In the genomic region with DNA sequence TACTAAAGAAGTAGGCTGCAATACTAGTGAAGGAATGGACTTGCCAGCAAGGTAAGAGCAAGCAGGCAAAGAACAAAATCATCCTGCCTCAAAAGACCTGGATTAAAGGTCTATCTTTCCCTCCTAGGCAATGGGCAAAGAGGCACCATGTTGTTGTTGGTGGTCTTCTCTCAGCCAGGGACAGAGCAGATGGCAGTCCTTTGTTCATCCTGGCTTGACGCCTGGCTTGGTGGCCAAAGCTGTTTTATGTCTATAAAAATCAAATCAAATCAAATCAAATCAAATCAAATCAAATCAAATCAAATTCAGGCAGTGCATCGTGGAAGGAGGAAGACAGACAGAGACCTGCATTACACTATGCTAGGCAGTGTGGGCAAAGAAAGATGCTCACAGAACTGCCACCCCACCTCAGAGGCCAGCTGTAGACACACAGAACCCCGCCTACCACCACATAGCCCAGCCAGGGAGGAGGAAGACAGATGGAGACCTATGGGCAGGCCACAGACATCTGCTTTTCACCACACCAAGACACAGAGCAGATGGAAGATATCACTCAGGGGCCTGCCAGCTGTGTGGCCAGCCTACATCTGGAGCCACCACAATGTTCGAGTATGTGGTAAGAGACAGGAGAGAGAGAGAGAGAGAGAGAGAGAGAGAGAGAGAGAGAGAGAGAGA, we compare ENCODE assay signal across 16 mouse cellular contexts. TPM values are rescaled to one million over a fixed set of nuclear protein-coding genes. Genes with fewer than 3 reads are reported as not detected.
"Had no signal": no experiment of that assay in that cellular context is flagged by ENCODE, and none has a peak within 500 bp of the region (broad histone marks: within the 10 kb centered on the region; RNA-seq: fewer than 3 reads in every experiment).

No protein-coding gene starts in this region.

RNA-seq across cellular contexts. Expression of a gene that starts 11.1 kb away (rescaled TPM):
- total RNA-seq: layer of hippocampus, adult 8-10 months; layer of hippocampus, postnatal 14 days; left cerebral cortex, postnatal 14 days; liver, adult 2 months had no signal
- polyA plus RNA-seq: kidney, embryonic 15.5 days; limb, embryonic 10.5 days; limb, embryonic 13.5 days; liver, adult 2 months; liver, embryonic 13.5 days; liver, embryonic 16.5 days; lung, adult 2 months; midbrain, embryonic 13.5 days; neural tube, embryonic 11.5 days; stomach, embryonic 14.5 days; stomach, postnatal 0 days had no signal

RNA-seq across cellular contexts. Expression of a gene that starts 24.7 kb away (rescaled TPM):
- total RNA-seq: liver, adult 2 months had no signal
- polyA plus RNA-seq: kidney, embryonic 15.5 days; liver, adult 2 months; liver, embryonic 13.5 days; liver, embryonic 16.5 days; lung, adult 2 months; midbrain, embryonic 10.5 days; stomach, embryonic 14.5 days; stomach, postnatal 0 days; thymus, adult 2 months had no signal

RNA-seq across cellular contexts. Expression of a gene that starts 42.6 kb away (rescaled TPM):
- total RNA-seq: liver, adult 2 months had no signal
- polyA plus RNA-seq: kidney, embryonic 15.5 days; liver, adult 2 months; liver, embryonic 13.5 days; liver, embryonic 16.5 days; lung, adult 2 months; midbrain, embryonic 10.5 days; stomach, embryonic 14.5 days; stomach, postnatal 0 days; thymus, adult 2 months had no signal
